Mouse (Mus musculus) kidney, adult 2 months (tissue): ENCODE results near the gene Prss53.

ENCODE experiments used
- CTCF ChIP-seq: fragments of 200-500 bp; conservative IDR thresholded peaks from 2 replicates; pipeline ENCODE4 v1.5.1; 2011; ENCODE audit warnings: low read depth, mild to moderate bottlenecking, control low read depth, low read length, moderate library complexity, mixed read lengths; ENCODE audit not compliant: insufficient read depth, insufficient read length
- POLR2A ChIP-seq: fragments of 200-500 bp; IDR thresholded peaks from one replicate; pipeline ENCODE4 v1.6.1; 2011; ENCODE audit warnings: low read depth, low read length, control low read depth

DNA sequence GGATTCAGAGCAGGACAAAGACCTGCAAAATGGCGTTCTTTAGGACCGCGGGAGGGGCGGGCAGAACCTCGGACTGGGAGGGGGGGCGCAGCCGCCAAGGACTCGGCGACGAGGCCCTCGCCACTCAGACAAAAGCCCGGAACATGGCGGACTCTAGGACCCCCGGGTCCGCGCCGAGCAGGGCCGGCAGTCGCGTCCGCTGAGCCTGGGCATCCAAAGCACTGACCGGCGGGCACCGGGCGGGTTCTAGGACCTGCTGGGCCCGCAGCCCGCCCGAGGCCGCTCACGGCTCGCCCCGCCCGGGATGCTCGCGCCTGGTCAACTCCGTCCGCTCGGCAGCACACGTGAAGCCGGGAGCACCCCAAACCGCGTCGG is 15.2 kb downstream of the Prss53 start:
- no peak for TF ChIP-seq POLR2A
- TF ChIP-seq CTCF: no peak
